Mouse (Mus musculus): ENCODE data around the gene Cd151. TPM values are rescaled to one million over a fixed set of nuclear protein-coding genes. Genes with fewer than 3 reads are reported as not detected.
A peak's percentile ranks its signal among the peaks of the same experiment; 100 is the strongest.

The Cd151 gene
- total RNA-seq, 4 experiments from 2014 or later = 331 to 351 (median 345) TPM

DNA sequence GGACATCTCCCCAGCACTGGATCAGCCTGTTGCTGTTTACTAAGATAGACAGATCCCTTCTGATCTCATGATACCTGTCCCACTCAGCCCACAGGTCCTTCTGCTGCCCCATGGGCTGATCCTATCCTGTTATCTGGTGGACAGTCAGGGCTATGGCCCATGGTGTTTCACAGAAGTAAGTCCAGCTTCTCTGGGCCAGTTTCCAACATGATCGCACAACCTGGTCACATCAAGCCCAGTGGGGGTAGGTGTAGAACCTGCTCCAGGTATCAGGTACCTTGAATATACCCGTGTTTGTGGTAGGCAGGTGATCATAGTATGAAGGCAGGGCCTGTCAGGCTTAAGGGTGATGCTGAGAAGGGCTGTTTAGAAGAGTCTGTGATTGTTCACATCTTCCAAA, 28.2 kb downstream of the Cd151 start:
- no peak for DNase-seq (ENCODE audit: low spot score)

DNA sequence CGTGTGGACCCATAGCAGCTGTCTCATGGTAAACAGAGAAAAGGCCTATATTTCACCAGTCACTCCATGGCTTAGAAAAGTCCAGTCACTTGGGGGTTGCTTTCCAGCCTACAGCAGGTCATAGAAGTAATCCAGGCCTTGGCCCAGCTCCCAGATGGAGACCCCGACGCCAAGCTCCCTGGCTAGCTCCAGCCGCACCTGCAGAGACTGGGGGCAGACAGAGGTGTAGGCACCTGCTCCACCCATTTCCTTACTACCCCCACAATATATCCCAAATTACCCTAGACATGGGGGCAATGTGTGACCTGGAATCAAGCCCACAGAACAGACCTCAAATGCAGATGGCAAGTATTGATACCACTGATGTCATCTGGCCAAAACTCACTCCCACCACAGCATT, 28.7 kb downstream of the Cd151 start:
- DNase-seq (ENCODE audit: low spot score) = no peak

DNA sequence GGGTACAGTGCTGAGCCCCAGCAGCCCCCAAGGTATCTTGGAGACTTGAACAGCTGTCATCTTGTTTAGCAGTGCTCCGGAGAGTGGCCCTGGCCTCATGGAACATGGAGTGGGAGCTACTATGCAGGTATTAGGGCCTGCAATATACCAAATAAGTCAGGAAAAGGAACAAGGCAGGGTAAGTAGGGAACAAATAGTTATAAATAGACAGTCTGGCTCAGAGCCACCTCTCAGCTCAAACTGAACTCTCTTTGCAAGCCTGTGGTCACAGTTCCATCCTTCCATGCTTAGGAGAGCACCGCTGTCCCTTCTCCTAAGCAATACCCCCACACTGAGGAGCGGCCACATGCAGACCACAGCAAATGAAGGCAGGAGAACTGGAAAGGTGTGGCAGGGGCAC, 30.4 kb downstream of the Cd151 start:
- DNase-seq (ENCODE audit: low spot score) = peak; percentile 40

DNA sequence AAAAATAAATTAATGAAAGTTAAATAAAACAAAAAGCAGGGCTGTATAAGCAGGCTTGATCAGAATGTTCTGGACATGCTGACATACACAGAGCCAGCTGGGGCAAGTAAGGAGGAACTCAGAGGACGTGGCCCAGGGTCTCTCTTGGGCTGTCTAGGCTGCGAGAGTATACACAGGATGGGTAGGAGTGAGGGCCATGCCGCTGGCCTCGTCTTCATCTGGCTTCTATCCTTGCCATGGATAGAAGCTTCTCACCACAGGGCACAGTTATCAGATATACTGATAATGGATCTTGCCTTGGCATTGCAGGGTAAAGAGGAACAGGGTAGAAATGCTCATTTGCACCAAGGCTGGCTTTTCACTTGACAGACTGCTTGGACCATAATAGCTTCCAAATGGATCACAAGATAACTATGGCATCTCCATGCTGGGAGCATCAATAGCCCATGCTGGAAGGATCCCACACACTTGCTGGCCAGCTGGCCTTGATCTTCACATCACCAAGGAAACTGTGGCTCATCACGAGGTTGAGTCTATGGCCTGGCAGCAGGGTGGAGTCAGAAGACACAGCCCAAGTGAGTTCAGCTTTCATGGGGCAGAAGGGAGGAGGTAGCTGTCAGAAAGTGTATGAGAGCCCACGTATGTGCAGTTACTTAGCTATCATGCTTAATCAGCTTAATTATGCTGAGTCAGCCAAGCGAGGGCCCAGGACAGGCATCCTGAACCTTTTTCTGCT, 34.8 kb downstream of the Cd151 start:
- DNase-seq (ENCODE audit: low spot score) = no peak

DNA sequence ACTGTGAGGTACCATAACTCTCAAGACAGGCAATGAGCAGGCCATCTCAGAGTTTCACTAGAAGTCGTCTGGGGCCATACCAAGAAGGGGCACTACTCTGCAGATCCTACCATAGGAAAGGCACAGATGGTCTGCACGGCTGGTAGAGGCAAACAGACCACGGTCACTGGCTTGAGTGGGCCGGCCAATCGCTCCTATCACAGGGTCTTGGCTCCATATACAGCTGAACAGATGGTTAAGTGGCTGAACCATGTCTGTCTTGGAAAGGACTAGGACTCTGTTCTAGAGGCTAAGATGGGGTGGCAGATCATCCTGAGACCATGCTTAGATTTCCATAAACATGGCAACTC, 35.3 kb downstream of the Cd151 start:
- DNase-seq (ENCODE audit: low spot score) = no peak

DNA sequence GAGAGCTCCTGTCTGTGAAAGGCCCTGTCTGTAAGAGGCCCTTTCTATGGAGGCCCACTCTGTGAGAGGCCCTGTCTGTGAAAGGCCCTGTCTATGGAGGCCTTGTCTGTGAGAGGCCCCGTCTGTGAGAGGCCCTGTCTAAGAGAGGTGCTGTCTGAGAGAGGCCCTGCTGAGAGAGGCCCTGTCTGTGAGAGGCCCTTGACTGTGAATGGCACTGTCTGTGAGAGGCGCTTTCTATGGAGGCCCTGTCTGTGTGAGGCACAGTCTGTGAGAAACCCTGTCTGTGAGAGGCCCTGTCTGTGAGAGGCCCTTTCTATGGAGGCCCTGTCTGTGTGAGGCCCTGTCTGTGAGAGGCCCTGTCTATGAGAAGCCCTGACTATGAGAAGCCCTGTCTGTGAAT, 39.1 kb downstream of the Cd151 start:
- DNase-seq (ENCODE audit: low spot score) = no peak

DNA sequence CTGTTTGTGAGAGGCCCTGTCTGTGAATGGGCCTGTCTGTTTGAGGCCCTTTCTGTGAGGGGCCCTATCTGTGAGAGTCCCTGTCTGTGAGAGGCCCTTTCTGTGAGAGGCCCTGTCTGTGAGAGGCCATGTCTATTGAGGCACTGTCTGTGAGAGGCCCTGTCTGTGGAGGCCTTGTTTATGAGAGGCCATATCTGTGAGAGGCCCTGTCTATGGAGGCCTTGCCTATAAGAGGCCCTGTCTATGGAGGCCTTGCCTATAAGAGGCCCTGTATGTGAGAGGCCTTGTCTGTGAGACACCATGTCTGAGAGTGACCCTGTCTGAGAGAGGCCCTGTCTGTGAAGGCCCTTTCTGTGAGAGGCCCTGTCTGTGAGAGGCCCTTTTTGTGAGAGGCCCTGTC, 41.0 kb downstream of the Cd151 start:
- DNase-seq (ENCODE audit: low spot score) = no peak

DNA sequence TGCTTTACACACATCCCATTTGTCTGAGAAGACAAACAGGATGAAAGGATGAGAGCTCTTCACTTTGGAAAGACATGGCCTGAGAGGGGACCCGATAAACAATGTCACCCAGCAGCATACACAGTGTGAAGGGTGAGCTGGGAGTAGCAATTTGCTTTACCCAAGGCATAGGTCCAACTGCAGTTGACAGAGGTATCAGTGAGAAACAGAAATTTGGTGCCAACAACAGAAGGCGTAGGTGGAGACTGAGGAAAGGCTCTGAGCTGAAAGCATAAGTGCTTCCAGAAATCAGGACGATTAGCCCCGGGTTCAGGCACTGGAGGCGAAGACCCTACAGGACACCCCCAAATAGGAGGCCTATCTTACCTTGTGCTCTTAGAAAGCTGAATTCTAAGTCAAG, 43.0 kb downstream of the Cd151 start:
- no peak for DNase-seq (ENCODE audit: low spot score)

DNA sequence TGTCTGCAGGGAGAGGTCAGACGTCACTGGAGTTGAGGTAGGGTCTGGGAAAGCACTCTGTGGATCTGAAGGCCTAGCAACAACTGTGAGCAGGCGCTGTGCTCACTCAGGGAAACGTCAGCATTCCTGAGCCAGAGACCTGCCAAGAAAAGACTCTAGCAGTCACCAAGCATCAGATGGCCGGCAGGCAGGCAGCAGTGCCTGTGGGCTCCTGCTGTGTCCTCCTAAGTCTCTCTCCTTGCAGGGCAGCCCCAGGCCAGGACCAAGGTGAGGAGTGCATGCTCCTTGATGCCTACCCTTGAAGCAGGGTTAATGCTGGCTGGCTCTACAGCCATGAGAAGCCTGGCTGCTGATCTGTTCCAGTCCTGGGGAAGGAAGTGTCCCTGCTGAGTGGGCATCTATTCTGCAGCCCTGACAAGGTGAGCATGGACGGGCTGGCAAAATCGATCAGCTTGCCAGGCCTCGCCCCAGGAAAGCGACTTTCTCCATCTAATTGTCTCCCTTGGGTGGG, 43.5 kb downstream of the Cd151 start:
- DNase-seq (ENCODE audit: low spot score) = no peak

DNA sequence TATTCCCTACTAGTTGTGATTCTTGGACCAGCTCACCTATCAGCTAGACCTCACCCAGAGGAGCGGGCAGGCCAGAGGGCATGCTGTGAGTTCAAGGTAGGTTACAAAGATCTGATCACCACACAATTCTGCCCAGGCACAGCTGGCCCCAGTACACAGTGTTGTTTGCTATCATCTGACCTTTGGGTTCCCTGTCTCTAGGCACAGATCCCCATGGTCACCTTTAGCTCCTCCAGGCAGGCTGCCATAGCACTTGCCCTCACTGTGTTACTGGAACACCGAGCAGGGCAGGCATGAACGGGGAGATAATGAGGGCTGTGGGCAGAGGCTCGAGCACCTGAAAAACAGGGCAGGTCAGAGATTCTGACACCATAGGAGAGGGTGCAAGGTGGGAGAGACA, 50.4 kb downstream of the Cd151 start:
- peak; percentile 42 for DNase-seq (ENCODE audit: low spot score)

DNA sequence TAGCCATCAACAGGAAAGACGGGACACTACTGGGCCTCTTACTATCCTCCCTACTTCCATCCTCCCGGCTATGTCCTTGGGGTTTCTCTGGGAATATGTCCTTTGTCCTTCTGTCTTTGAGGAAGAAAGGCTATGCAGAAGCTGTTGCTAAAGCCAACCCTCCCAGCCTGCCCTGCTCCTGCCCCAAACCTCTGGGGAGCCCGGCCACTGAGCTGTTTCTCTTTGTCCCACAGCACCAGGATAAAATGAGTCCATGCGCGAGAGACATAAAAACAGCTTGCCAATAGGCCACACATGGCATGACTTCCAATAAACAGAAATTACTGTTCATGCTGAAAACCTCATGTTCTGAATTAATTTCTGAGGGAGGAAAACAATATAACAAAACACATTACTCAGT, 51.1 kb downstream of the Cd151 start:
- no peak for DNase-seq (ENCODE audit: low spot score)

DNA sequence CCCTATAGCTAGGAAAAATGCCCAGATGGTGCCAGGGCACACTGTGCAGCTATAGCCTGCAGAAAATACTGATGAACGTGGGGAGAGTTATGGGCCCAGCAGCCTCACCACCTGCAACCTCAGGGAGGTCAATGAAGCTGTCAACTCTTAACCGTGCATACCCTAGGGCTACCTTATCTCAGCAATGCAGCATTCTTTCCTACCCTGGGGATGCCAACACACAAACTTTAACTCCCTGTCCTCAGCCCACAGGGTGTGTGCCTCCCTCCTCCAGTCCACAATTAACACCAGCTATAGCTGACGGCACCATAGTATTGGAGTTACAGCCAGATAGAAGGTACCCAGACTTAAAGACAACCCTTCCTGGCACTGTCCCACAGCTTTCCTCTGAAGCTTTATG, 51.7 kb downstream of the Cd151 start:
- DNase-seq (ENCODE audit: low spot score) = no peak

DNA sequence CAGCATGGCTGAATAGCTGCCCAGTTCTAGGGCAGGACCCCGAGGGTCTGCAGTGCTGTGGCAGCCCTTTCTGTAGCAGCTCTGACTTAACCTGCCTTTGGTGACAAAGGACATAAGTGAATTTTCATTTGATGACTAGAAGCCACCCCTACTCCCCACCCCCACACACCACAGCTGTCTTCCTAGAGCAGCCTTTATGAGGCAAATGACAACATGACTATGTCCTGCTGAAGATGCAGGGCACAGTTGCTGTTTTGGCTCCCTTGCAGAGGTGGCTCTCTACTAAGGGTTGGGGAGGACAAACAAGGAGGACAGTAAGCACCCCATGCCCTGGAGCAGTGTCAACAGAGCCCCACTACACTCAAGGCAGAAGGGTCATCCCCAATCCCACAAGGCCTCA, 52.6 kb downstream of the Cd151 start:
- DNase-seq (ENCODE audit: low spot score) = no peak

Other genes starting within 250 kb of the Cd151 start
- 10 to 100 TPM; 26.2 to 38.2 (median 31.9) TPM for gene Phrf1, start 238.6 kb upstream of the Cd151 start, total RNA-seq (2022)
- 1 to 10 TPM; 1.7 to 2.4 (median 2.1) TPM for gene Irf7, start 200.9 kb upstream of the Cd151 start, total RNA-seq (2022)
- not detected for gene Cdhr5, start 190.6 kb upstream of the Cd151 start, total RNA-seq (2022)
- not detected for gene Sct, start 188.3 kb upstream of the Cd151 start, total RNA-seq (2022)
- not detected for gene Drd4, start 175.4 kb upstream of the Cd151 start, total RNA-seq (2022)
- 10 to 100 TPM; 10.8 to 14.7 (median 12.7) TPM for gene Deaf1, start 139.7 kb upstream of the Cd151 start, total RNA-seq (2022)
- gene Tmem80, start 139.7 kb upstream of the Cd151 start, total RNA-seq (2022) = 10 to 100 TPM; 13.7 to 16.6 (median 15.5) TPM
- gene Eps8l2, start 128.5 kb upstream of the Cd151 start, total RNA-seq (2022) = 1 to 10 TPM; 3.7 to 5.0 (median 3.9) TPM
- gene Taldo1, start 75.2 kb upstream of the Cd151 start, total RNA-seq (2022) = 100 to 1,000 TPM; 107 to 115 (median 110) TPM
- gene Gatd1, start 53.3 kb upstream of the Cd151 start, total RNA-seq (2022) = 10 to 100 TPM; 13.3 to 16.0 (median 14.8) TPM
- 1 to 10 TPM in 3 of 4 experiments, under 1 TPM in 1; 0.78 to 1.7 (median 1.4) TPM for gene Cend1, start 37.9 kb upstream of the Cd151 start, total RNA-seq (2022)
- 10 to 100 TPM; 44.3 to 76.1 (median 66.5) TPM for gene Slc25a22, start 29.5 kb upstream of the Cd151 start, total RNA-seq (2022)
- gene Pidd1, start 23.4 kb upstream of the Cd151 start, total RNA-seq (2022) = under 1 TPM; 0.32 to 0.62 (median 0.44) TPM
- 100 to 1,000 TPM; 796 to 941 (median 846) TPM for gene Rplp2, start 20.0 kb upstream of the Cd151 start, total RNA-seq (2022)
- 100 to 1,000 TPM; 419 to 549 (median 431) TPM for gene Pnpla2, start 12.2 kb upstream of the Cd151 start, total RNA-seq (2022)
- gene Cracr2b, start 6.3 kb upstream of the Cd151 start, total RNA-seq (2022) = 10 to 100 TPM; 17.7 to 24.2 (median 19.1) TPM
- gene Polr2l, start 7.7 kb downstream of the Cd151 start, total RNA-seq (2022) = 10 to 100 TPM; 75.5 to 93.4 (median 84.3) TPM
- gene Tspan4, start 7.8 kb downstream of the Cd151 start, total RNA-seq (2022) = 10 to 100 TPM; 25.8 to 45.3 (median 42.8) TPM
- 10 to 100 TPM; 48.2 to 55.0 (median 50.3) TPM for gene Chid1, start 72.5 kb downstream of the Cd151 start, total RNA-seq (2022)
- gene Ap2a2, start 94.8 kb downstream of the Cd151 start, total RNA-seq (2022) = 10 to 100 TPM; 55.2 to 65.5 (median 61.3) TPM
- gene Muc6, start 187.9 kb downstream of the Cd151 start, total RNA-seq (2022) = not detected
- gene Muc2, start 222.9 kb downstream of the Cd151 start, total RNA-seq (2022) = not detected

Data from heart, adult 8-10 months (tissue).